Mouse (Mus musculus): ENCODE data around the gene Npcd.

DNA sequence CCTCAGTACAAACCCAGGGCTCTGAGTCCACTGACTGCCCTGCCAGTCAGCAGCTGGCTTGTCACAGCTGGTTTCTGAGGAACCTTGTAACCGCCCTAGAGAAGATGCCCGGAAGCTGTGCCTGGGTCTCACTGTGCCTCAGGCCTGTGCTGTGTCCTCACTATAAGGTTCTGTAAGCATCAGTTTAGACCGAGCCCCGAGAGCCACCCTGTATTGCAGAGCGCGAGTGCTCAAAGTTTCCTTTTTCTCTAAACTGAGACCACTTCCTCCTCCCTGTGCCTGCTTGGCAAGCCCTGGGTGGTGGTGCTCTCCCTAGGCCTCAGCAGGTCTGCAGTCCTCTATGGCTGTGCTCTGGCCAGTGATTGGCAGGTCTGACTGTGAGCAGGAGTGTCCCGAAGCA lies 84.9 kb downstream of the Npcd start:
- no peak for TF ChIP-seq CTCF (IDR thresholded peaks at IDR 0.05; ENCODE audit: control insufficient read depth, insufficient read depth, insufficient read length)
- no peak for TF ChIP-seq USF1 (IDR thresholded peaks at IDR 0.05; ENCODE audit: low read depth)
- TF ChIP-seq MYOD1 (IDR thresholded peaks at IDR 0.05; ENCODE audit: control insufficient read depth, insufficient read length, low read depth): no peak
- TF ChIP-seq MAX (IDR thresholded peaks at IDR 0.05): no peak
